Mouse (Mus musculus) thymus, postnatal 25 days (tissue): ENCODE data around the gene Spock1.
"Not testable (repeated sequence)": the region's sequence is repeated elsewhere in the genome, so short reads cannot be mapped to it uniquely, and the experiment has no call there.

Experiments
- DNase-seq: peaks from one replicate; pipeline ENCODE4 v3.0.0; 2022

The Spock1 gene

GRCm38 (mm10) chr13:57643036-57643435 lies 265.1 kb downstream of the Spock1 start:
- DNase-seq, result no peak

GRCm38 (mm10) chr13:57641649-57642048 lies 266.5 kb downstream of the Spock1 start:
- DNase-seq, result no peak

- DNase-seq, result no peak
These were observed 267.2 kb downstream of the Spock1 start for GRCm38 (mm10) chr13:57640968-57641367.

- DNase-seq, result no peak
These were observed 269.3 kb downstream of the Spock1 start for GRCm38 (mm10) chr13:57638820-57639219.

GRCm38 (mm10) chr13:57637606-57638132 lies 270.5 kb downstream of the Spock1 start:
- DNase-seq, result no peak

- no peak for DNase-seq
These were observed 271.0 kb downstream of the Spock1 start for GRCm38 (mm10) chr13:57637080-57637572.

- DNase-seq, result no peak
These were observed 271.7 kb downstream of the Spock1 start for GRCm38 (mm10) chr13:57636196-57637015.

GRCm38 (mm10) chr13:57630532-57630931 lies 277.6 kb downstream of the Spock1 start:
- no peak for DNase-seq

GRCm38 (mm10) chr13:57628218-57628617 lies 279.9 kb downstream of the Spock1 start:
- no peak for DNase-seq

GRCm38 (mm10) chr13:57626434-57626833 lies 281.7 kb downstream of the Spock1 start:
- DNase-seq, result no peak

GRCm38 (mm10) chr13:57623909-57624481 lies 284.1 kb downstream of the Spock1 start:
- DNase-seq, result no peak

- DNase-seq, result no peak
These were observed 288.9 kb downstream of the Spock1 start for GRCm38 (mm10) chr13:57619079-57619768.

GRCm38 (mm10) chr13:57611326-57612171 lies 296.6 kb downstream of the Spock1 start:
- no peak for DNase-seq

- no peak for DNase-seq
These were observed 298.2 kb downstream of the Spock1 start for GRCm38 (mm10) chr13:57609946-57610345.

GRCm38 (mm10) chr13:57604437-57604836 lies 303.7 kb downstream of the Spock1 start:
- no peak for DNase-seq

- no peak for DNase-seq
These were observed 304.9 kb downstream of the Spock1 start for GRCm38 (mm10) chr13:57603226-57603625.

- DNase-seq, result no peak
These were observed 312.4 kb downstream of the Spock1 start for GRCm38 (mm10) chr13:57595761-57596051.

GRCm38 (mm10) chr13:57595032-57595760 lies 312.9 kb downstream of the Spock1 start:
- no peak for DNase-seq

GRCm38 (mm10) chr13:57589338-57589914 lies 318.7 kb downstream of the Spock1 start:
- not testable (repeated sequence) for DNase-seq

- no peak for DNase-seq
These were observed 319.4 kb downstream of the Spock1 start for GRCm38 (mm10) chr13:57588558-57589273.

GRCm38 (mm10) chr13:57585131-57585530 lies 323.0 kb downstream of the Spock1 start:
- DNase-seq, result no peak
